Mouse (Mus musculus) mature B cell (primary cell): Measurements from ENCODE around the gene Pnmal2.

Experiments
- in situ Hi-C: fragments of 300-500 bp; cut with MboI; formaldehyde crosslinking; loops from 2 replicates; pipeline ENCODE4 v1.14.3; 2019

Pnmal2 gene

DNA sequence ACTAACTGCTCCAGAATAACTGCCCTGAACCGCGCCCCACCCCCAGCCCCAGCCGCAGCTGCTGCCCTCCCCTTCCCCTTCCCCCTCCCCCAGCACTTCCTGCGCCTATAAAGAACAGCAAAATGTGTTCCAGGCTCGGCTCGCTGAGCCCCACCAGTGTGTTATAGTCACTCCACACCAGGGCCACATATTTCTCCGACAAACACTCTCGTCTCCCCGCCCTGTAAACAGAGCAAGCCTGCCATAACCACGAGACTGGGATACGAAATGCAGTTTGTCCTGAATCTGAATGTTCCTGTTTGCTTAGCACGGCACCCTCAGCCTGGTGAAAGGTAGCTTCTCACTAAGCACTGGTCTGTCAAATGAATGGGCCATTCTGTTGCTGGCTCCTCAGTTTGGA, 35.9 kb downstream of the Pnmal2 start:
- in situ Hi-C loops = loop anchor here (10.0 kb wide), 1 partner anchor 64 kb away; no protein-coding TSS in a partner anchor

DNA sequence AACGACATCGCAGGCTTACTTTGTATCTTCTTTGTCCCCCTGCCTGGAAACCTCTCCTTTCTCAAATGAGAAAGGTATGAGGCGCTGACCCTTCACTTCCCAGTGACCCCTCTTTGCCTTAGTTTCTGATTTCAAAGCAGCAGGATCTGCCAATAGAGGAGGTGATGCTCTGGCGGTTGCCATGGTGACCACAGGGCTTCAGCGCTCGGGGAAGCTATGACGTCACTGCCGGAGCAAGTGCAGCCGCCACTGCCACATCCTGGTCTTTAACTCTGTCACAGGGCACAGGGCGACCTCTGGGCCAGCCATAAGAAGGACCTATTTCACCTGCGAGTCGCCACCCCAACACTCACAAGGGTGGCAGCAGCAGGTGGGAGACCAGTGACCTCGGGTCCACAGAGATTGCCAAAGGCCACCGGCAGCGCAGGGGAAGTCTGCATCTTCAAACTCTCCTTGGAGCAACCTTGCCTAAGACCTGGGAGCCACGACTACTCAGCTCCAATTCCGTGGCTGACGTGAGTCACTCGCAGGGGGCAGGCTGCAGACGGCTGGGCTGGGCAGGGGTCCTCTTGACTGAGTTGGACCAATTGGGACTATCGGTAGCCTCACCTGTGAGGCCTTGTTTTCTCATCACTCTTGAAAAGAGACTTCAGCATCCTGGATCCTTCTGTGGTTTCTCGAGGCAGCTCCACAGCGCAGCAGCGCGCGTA, 38.5 kb downstream of the Pnmal2 start, which contains the start of gene Gm42372:
Gm42372 (plus strand) TSS at position 228 of the 710 bp plus-strand sequence.
- in situ Hi-C loops = loop anchor here (10.0 kb wide), 1 partner anchor 62 kb away; no protein-coding TSS in a partner anchor

DNA sequence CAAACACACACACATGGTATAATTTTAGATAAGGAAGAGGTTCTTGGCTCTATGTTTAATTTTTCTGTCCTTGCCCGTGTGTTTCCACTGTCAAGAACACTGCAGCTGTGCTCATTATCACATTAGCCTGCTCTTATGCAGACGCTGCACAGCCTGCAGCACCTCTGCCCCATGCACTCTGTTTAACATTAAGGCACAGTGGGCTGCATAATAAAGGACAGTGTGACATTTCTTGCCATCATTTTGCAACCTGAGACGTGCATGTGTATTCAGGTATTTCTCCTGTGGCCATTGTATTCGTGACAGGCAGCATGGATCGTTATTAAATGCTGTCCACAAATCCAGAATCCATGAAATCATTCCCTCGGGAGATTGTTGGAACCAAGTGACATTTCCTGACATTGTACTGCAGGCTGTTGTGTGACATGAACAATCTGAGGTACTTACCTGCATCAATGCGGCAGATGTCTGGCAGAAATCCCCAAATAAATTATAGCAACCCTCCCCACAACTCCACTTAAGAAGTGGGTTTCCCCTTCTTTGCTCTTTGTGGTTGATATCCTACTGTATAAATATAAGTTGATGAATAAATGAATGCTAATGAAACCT, 43.2 kb downstream of the Pnmal2 start:
- in situ Hi-C loops = loop anchor here (10.0 kb wide), 1 partner anchor 57 kb away; no protein-coding TSS in a partner anchor

GRCm38 (mm10) chr7:16988405-16988804, 43.9 kb downstream of the Pnmal2 start:
- in situ Hi-C loops = loop anchor here (10.0 kb wide), 1 partner anchor 56 kb away; no protein-coding TSS in a partner anchor

- in situ Hi-C loops = loop anchor here (10.0 kb wide), 1 partner anchor 55 kb away; no protein-coding TSS in a partner anchor
These were observed 45.7 kb downstream of the Pnmal2 start for GRCm38 (mm10) chr7:16990006-16990744.

DNA sequence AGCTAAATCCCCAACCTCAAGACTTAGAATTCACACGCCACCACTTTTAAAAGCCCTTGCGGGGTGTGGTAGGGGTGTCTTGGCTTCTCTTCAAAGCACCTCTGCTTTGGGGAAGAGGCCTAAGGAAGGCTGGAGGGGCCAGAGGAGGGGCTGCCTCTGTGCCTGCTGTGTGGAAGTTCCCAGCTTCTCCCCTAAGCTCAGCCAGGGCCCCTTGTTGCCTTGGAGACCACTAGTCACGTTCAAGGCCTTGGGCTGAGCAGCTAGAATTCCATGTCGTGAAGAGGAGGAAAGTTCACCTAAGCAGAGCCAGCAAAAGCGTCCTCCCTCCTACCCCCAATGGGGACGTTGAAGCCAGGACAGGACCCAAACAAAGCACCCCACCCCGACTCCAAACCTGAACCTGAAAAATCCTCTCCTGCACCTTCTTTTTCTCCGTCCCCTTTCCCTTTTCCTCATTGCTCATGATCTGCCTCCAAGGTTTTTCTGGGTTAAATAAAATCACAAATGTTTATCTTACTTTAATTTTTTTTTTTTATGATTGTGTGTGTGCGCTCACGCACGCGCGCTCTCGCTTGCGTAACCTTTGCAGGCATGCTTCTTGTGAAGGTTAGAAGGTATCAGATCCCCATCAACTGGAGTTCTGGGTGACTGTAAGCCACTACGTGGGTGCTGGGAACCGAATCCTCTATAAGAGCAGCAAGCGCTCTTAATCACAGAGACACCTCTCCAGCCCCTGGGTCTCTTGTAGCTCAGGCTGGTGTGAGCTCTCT, 47.4 kb downstream of the Pnmal2 start:
- in situ Hi-C loops = loop anchor here (10.0 kb wide), 1 partner anchor 57 kb away; no protein-coding TSS in a partner anchor

- in situ Hi-C loops = loop anchor here (10.0 kb wide), 1 partner anchor 58 kb away; no protein-coding TSS in a partner anchor
These were observed 47.9 kb downstream of the Pnmal2 start, which contains the start of gene Ccdc8 for GRCm38 (mm10) chr7:16992451-16992807. Gene Ccdc8, plus strand, starts transcription at chr7:16992708.

GRCm38 (mm10) chr7:16993651-16994399, 49.3 kb downstream of the Pnmal2 start:
- in situ Hi-C loops = loop anchor here (10.0 kb wide), 1 partner anchor 59 kb away; no protein-coding TSS in a partner anchor

DNA sequence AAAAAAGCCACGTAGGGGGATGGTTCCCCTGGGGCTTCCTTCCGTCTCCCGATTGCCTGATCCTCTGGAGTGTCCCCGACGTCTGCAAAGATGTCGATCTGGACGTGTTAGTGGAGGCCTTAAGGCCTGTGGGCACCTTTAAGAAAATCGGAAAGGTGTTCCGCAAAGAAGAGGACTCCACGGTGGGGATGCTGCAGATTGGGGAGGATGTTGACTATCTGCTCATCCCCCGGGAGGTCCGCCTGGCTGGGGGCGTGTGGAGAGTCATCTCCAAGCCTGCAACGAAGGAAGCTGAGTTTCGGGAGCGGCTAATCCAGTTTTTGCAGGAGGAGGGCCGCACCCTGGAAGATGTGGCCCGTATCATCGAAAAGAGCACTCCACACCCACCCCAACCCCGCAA, 49.9 kb downstream of the Pnmal2 start:
- in situ Hi-C loops = loop anchor here (10.0 kb wide), 1 partner anchor 60 kb away; no protein-coding TSS in a partner anchor

DNA sequence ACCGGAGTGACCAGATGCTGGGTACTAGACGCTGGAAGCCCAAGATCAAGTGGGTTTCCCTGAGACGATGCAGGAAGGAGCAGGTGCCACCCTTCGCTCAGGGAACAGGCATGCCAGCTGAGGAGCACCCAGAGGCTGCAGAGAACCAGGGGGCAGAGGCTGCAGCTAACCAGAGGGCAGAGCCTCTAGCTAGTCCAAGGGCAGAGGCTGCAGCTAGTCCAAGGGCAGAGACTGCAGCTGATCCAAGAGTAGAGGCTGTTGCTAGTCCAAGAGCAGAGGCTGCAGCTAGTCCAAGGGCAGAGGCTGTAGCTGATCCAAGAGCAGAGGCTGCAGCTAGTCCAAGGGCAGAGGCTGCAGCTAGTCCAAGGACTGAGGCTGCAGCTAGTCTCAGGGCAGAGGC, 50.9 kb downstream of the Pnmal2 start:
- in situ Hi-C loops = loop anchor here (10.0 kb wide), 1 partner anchor 61 kb away; no protein-coding TSS in a partner anchor
